Mouse (Mus musculus) E14TG2a.4 (cell line): ENCODE measurements around the gene Nbas.

Source experiments
- CTCF ChIP-seq: conservative IDR thresholded peaks from 2 replicates; pipeline ENCODE4 v1.5.1; 2014; ENCODE audit warnings: low read length
- NANOG ChIP-seq: IDR thresholded peaks from 2 replicates; pipeline ENCODE4 v1.6.1; 2014; ENCODE audit warnings: borderline replicate concordance, low read length, mixed read lengths
- POU5F1 ChIP-seq: IDR thresholded peaks from 2 replicates; pipeline ENCODE4 v1.6.1; 2014; ENCODE audit warnings: low read length, borderline replicate concordance

DNA sequence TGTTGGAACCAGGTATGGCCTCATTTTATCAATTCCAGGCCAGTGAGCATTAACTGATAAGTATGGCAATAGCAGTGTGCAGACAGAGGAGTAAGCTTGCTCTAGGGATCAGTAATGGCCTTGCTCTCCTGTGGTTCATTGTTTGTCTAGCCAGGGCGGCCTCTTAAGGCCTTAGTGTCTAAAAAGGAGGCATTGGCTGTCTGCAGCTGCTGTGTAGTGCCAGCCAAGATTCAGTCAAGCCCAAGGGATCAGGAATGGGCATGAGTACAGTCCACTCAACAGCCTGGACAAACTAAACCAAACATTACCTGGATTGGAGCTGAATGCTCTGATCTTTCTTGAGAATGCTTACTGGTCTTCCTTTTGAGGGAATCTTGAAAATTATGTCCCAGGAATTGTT is 120.7 kb downstream of the Nbas start:
- no peak for TF ChIP-seq CTCF
- TF ChIP-seq POU5F1: no peak
- no peak for TF ChIP-seq NANOG
